Mouse (Mus musculus) CD4-positive, CD25-positive, alpha-beta regulatory T cell, adult 2 months (primary cell): ENCODE data around the gene Vmn1r158.
"Not testable (repeated sequence)": the region's sequence is repeated elsewhere in the genome, so short reads cannot be mapped to it uniquely, and the experiment has no call there.

Source experiments
- DNase-seq: peaks from one replicate; pipeline ENCODE4 v3.0.0-alpha.2; 2012; ENCODE audit warnings: low read depth, low spot score

Vmn1r158 gene

DNA sequence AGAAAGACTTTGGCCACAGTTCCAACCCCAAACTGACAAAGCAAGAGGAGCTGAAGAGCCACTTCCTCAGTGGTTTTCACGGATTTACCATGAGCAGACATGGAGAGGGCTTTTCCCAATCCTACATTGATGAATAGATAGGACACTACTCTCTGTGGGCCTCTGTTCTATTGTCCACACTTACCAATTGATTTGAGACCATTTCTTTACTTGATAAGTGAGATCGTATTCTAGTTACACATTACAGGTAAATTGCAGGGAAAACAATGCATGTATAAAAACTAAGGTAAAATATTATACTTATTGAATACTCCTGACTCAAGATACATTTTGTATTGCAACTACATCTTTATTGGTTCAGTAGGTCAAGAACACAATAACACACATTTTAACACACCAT is at the start of gene Vmn1r158:
Gene Vmn1r158 (minus strand): TSS at position 101 of the 400 bp plus-strand sequence.
- DNase-seq, result not testable (repeated sequence)

DNA sequence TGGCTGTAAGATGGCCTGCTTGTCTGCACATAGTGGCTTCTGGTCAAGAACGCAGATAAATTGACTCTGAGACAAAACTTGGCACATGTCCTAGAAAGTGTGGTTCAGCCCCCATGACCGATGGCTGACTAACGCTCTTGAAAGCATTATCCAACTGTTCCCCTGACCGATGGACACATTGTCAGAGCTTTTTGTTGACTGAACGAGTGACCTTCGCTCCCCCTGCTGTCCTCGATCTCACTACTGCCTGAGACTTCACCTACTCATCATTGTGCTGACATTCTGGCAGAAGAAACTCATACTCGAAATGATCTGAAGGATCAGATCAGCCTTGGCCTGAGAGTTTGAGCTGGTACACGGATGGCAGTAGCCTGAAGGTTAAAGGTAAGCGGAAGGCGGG is 14.6 kb downstream of the Vmn1r158 start:
- DNase-seq, result not testable (repeated sequence)

DNA sequence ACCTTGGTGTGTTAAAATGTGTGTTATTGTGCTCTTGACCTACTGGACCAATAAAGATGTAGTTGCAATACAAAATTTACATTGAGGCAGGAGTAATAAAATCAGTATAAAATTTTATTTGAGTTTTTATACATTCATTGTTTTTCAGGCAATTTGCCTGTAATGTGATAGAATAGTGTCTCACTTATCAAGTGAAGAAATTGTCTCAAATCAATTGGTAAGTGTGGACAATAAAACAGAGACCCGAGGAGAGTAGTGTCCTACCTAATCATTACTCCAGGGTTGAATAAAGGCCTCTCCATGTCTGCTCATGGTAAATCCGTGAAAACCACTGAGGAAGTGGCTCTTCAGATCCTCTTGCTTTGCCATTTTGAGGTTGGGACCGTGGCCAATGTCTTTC is 29.2 kb downstream of the Vmn1r158 start, which contains the start of gene Vmn1r157:
Gene Vmn1r157 (plus strand): TSS at position 301 of the 400 bp plus-strand sequence.
- DNase-seq, result not testable (repeated sequence)
